Mouse (Mus musculus) adrenal gland, adult 10 weeks (tissue): ENCODE measurements around the gene Wdfy1. TPM values are rescaled to one million over a fixed set of nuclear protein-coding genes. Genes with fewer than 3 reads are reported as not detected.

ENCODE experiments used
- polyA plus RNA-seq: library from polyadenylated mRNA; stranded (reverse); fragments of 350-450 nt; fragmentation: Illumina TruSeq; extraction: RNeasy Lipid Tissue Mini Kit (QIAGEN cat#74804); gene quantifications from one replicate; pipeline ENCODE4 v1.2.3, GENCODE M21; 2014; ENCODE audit warnings: low read depth, low replicate concordance

The Wdfy1 gene
- polyA plus RNA-seq: 21.9 TPM

DNA sequence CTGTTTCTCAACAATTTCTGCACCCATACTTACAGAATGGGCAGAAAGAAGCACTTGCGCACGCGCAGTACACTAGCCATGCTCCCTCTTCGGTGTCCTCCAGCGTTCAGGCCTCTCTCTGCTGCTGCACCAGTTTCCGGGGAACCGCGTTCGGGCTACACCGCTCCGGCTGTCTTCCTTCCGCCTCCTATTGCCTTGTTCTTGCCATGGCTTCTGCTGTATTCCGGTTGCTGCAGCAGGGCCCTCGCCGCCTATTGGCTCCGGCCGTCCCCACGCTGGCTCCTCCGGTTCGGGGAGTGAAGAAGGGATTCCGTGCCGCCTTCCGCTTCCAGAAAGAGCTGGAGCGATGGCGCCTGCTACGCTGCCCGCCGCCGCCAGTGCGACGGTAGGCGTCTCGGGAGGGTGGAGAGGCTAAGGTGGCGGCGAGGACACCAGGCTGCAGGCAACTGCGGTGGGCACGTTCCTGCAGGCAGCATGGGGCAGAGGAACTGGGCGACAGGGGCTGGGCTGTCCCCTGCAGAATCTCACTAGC, at the start of gene Wdfy1, which contains the start of gene Mrpl44:
Gene Wdfy1, minus strand, starts transcription at position 217 of the 532 bp plus-strand sequence.
Gene Mrpl44, plus strand, starts transcription at position 92 of the 532 bp plus-strand sequence.

DNA sequence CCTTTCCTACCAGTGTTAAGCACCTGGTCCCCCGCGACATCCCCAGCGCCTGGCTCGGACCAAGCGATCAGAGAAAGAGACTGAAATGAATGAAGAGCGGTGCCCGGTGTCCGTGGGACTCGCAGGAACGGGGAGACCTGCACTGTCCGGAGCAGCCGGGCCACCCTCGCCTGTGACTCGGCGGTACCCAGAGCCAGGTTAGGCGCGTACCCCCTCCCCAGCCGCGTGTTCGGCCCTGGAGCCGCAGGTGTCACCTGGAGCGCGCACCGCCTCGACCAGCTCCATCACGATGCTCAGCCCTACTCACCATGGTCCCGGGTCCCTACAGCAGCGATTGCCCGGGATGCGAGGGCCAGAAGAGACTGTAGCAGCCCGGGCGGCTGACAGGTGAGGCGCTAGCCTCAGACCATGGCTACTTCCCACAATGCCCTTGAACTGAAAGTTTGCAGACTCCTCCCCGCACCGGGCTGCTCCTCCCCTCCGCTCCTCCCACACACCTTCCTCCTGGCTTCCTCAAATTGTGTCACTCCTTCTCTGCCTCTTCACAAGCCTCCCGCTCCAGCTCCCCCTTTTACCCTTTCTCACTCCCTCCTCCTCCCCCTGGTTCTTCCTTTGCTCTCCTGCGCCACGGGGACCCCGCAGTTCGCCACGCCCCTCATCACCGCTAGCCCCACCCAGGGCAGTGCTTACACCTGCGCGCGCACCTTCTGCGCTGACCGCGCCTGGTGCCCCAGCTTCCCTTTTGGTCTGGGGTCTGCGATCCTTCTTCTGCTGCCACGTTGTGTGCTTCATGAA, 104.2 kb downstream of the Wdfy1 start, which contains the start of gene Ap1s3:
Gene Ap1s3, minus strand, starts transcription at position 430 of the 795 bp plus-strand sequence.

Other genes starting within 250 kb of the Wdfy1 start
- 1.9 TPM for gene Ap1s3, start 104.2 kb downstream of the Wdfy1 start, polyA plus RNA-seq
- 25.2 TPM for gene Mrpl44, start 125 bp downstream of the Wdfy1 start, polyA plus RNA-seq
- gene Serpine2, start 85.0 kb upstream of the Wdfy1 start, polyA plus RNA-seq: 8.9 TPM